In genomic region chr2:146490926-146491325, GRCm38 (mm10) we compare ENCODE assay signal across 21 mouse cellular contexts. TPM values are rescaled to one million over a fixed set of nuclear protein-coding genes. Genes with fewer than 3 reads are reported as not detected.
DNase-seq lines count a peak whose midpoint lies in the region; ATAC-seq and TF ChIP-seq lines count a peak whose summit lies in the region.
"Had no signal": no experiment of that assay in that cellular context is flagged by ENCODE, and none has a peak within 500 bp of the region (broad histone marks: within the 10 kb centered on the region; RNA-seq: fewer than 3 reads in every experiment).

No protein-coding gene starts in this region.

- TF ChIP-seq EP300 in liver, postnatal 0 days (IDR thresholded peaks at IDR 0.05; ENCODE audit: low read depth): no peak
- TF ChIP-seq EP300 in lung, postnatal 0 days (IDR thresholded peaks at IDR 0.05): peak; percentile 96

- peaks cover 52% of the 10 kb centered on the region for H3K4me1 ChIP-seq in liver, embryonic 12.5 days
- H3K4me1 ChIP-seq in liver, postnatal 0 days (ENCODE audit: insufficient read depth): peaks cover 19% of the 10 kb centered on the region
- peaks cover 8% of the 10 kb centered on the region; the same call in 1 of the 2 replicates for H3K4me1 ChIP-seq in lung, postnatal 0 days (ENCODE audit: insufficient read depth, low read depth, low read length)

- H3K27ac ChIP-seq in liver, embryonic 12.5 days: no peak overlapping the region
- no peak overlapping the region for H3K27ac ChIP-seq in liver, postnatal 0 days (ENCODE audit: low read depth)
- peak overlapping the region; percentile 32; the same call in 1 of the 2 replicates for H3K27ac ChIP-seq in lung, postnatal 0 days (ENCODE audit: low read length)

- H3K27me3 ChIP-seq in liver, embryonic 12.5 days (replicated peaks): no peaks in the 10 kb centered on the region
- H3K27me3 ChIP-seq in liver, postnatal 0 days (ENCODE audit: insufficient read depth, low read length): no peaks in the 10 kb centered on the region
- H3K27me3 ChIP-seq in lung, postnatal 0 days (replicated peaks; ENCODE audit: insufficient read depth, low read length): no peaks in the 10 kb centered on the region
- H3K27me3 ChIP-seq: CH12.LX, Patski had no signal

- no peak for DNase-seq in liver, postnatal 0 days
- peak; percentile 66 for DNase-seq in lung, postnatal 0 days (ENCODE audit: low spot score)
- DNase-seq in lung, adult 18-20 months: no peak
- DNase-seq in lung, postnatal 25 days (ENCODE audit: low spot score): peak; percentile 19
- DNase-seq in lung, postnatal 10 days: no peak
- DNase-seq: adrenal gland, adult 2 months; adrenal gland, adult 8-10 months; adrenal gland, postnatal 10 days; adrenal gland, postnatal 14 days; adrenal gland, postnatal 25 days; adrenal gland, postnatal 36 days; B cell, adult 2 months; cerebellum, adult 11 months; cerebellum, adult 11-12 months; cerebellum, adult 18-20 months had no signal

- ATAC-seq in liver, embryonic 12.5 days: no peak
- ATAC-seq in liver, postnatal 0 days: no peak
- peak; percentile 71 for ATAC-seq in lung, postnatal 0 days
- ATAC-seq: activated CD4-positive, CD25-positive, alpha-beta regulatory T cell, adult 4 months; CD4-positive, CD25-positive, alpha-beta regulatory T cell, adult 4 months; Patski had no signal

- H3K4me3 ChIP-seq in liver, embryonic 12.5 days: no peak overlapping the region
- no peak overlapping the region for H3K4me3 ChIP-seq in liver, postnatal 0 days (ENCODE audit: low read depth, low read length)
- no peak overlapping the region for H3K4me3 ChIP-seq in lung, postnatal 0 days (ENCODE audit: low read depth, low read length)

- WGBS in liver, embryonic 12.5 days (ENCODE audit: insufficient replicate concordance): 84% methylated on average over 1 of the region's 1 CpGs
- 77% methylated on average over 1 of the region's 1 CpGs for WGBS in liver, postnatal 0 days (ENCODE audit: insufficient replicate concordance)
- 56% methylated on average over 1 of the region's 1 CpGs for WGBS in lung, postnatal 0 days

- no peak for TF ChIP-seq CTCF in liver, postnatal 0 days (IDR thresholded peaks at IDR 0.05; ENCODE audit: low read depth)
- TF ChIP-seq CTCF in lung, postnatal 0 days (IDR thresholded peaks at IDR 0.05): no peak

- H3K9me3 ChIP-seq in liver, embryonic 12.5 days (replicated peaks): no peaks in the 10 kb centered on the region
- no peaks in the 10 kb centered on the region for H3K9me3 ChIP-seq in liver, postnatal 0 days (ENCODE audit: low read length)
- no peaks in the 10 kb centered on the region for H3K9me3 ChIP-seq in lung, postnatal 0 days (ENCODE audit: low read length)
- H3K9me3 ChIP-seq: G1E had no signal

- 0 out of 2 replicates have a peak overlapping the region, but pooled peaks have one; percentile 17 for H3K9ac ChIP-seq in liver, embryonic 12.5 days
- no peak overlapping the region for H3K9ac ChIP-seq in liver, postnatal 0 days (replicated peaks)
- H3K9ac ChIP-seq in lung, postnatal 0 days (replicated peaks; ENCODE audit: low read depth): no peak overlapping the region

- no peak overlapping the region for H3K4me2 ChIP-seq in liver, embryonic 12.5 days
- H3K4me2 ChIP-seq in liver, postnatal 0 days (ENCODE audit: low read depth, low read length): no peak overlapping the region
- H3K4me2 ChIP-seq in lung, postnatal 0 days (replicated peaks; ENCODE audit: low read depth, low read length): no peak overlapping the region

- H3K36me3 ChIP-seq in liver, embryonic 12.5 days: no peaks in the 10 kb centered on the region
- H3K36me3 ChIP-seq in liver, postnatal 0 days (replicated peaks; ENCODE audit: insufficient read depth, low read length): no peaks in the 10 kb centered on the region
- no peaks in the 10 kb centered on the region for H3K36me3 ChIP-seq in lung, postnatal 0 days (ENCODE audit: insufficient read depth, low read length)

RNA-seq across cellular contexts. Expression of gene Ralgapa2, which starts 21.2 kb away (rescaled TPM):
- 6.5 and 7.8 TPM in 2 replicates for polyA plus RNA-seq in liver, embryonic 12.5 days (2016; fragmentation: Nextera tagmentation; extraction: Ambion mirVana)
- polyA plus RNA-seq in liver, postnatal 0 days (2015; fragmentation: Nextera tagmentation; extraction: Ambion mirVana): 3.7 and 4.1 TPM in 2 replicates
- polyA plus RNA-seq in lung, postnatal 0 days (2015; fragmentation: Nextera tagmentation; extraction: Ambion mirVana): 9.1 and 9.7 TPM in 2 replicates

Comparison
In these comparisons a context has a peak if more than half of its experiments do, and no peak if none do; other contexts are left out.
1. DNase-seq: peak in lung, postnatal 0 days (single experiment) and lung, postnatal 25 days (single experiment); none in liver, postnatal 0 days (single experiment), lung, adult 18-20 months (0 of 2) and lung, postnatal 10 days (single experiment).